Mouse (Mus musculus) hindbrain, embryonic 14.5 days (tissue): ENCODE measurements at regions not wholly inside any gene's neighbourhood (a gene's known extent, or its start where the extent isn't known, plus 50 kb on each side); places are given as distances from the start of the nearest gene placed in this dataset.

Experiments
- ATAC-seq: fragments of 200-750 bp; cut with Nextera tagmentation; 2 replicates; pipeline ENCODE4 v1.8.0; 2017; ENCODE audit warnings: moderate number of reproducible peaks, mild to moderate bottlenecking, moderate TSS enrichment, moderate library complexity; ENCODE audit not compliant: low FRiP score
- DNase-seq: peaks from one replicate; pipeline ENCODE4 v3.0.0-alpha.2; 2015; ENCODE audit warnings: low spot score
- H3K27ac ChIP-seq: fragments of 300-500 bp; sonication (generic); 2 replicates; pipeline ENCODE4 v1.5.1; 2014; ENCODE audit warnings: mild to moderate bottlenecking, moderate library complexity
- H3K27me3 ChIP-seq: fragments of 300-500 bp; sonication (generic); 2 replicates; pipeline ENCODE4 v1.6.1; 2014; ENCODE audit warnings: mild to moderate bottlenecking, low read length, mixed read lengths; ENCODE audit not compliant: control insufficient read depth, insufficient read depth
- H3K36me3 ChIP-seq: fragments of 300-500 bp; sonication (generic); replicated peaks from 2 replicates; pipeline ENCODE4 v1.6.1; 2014; ENCODE audit not compliant: control insufficient read depth, insufficient read depth
- H3K4me1 ChIP-seq: fragments of 300-500 bp; sonication (generic); replicated peaks from 2 replicates; pipeline ENCODE4 v1.6.1; 2014; ENCODE audit warnings: antibody characterized with exemption, low read length, mixed read lengths; ENCODE audit not compliant: control insufficient read depth, insufficient read depth
- H3K4me2 ChIP-seq: fragments of 300-500 bp; sonication (generic); replicated peaks from 2 replicates; pipeline ENCODE4 v1.6.1; 2014; ENCODE audit warnings: mild to moderate bottlenecking, moderate library complexity
- H3K4me3 ChIP-seq: fragments of 300-500 bp; sonication (generic); replicated peaks from 2 replicates; pipeline ENCODE4 v1.5.1; 2014; ENCODE audit warnings: mild to moderate bottlenecking, low read length
- H3K9ac ChIP-seq: fragments of 300-500 bp; sonication (generic); 2 replicates; pipeline ENCODE4 v1.6.1; 2014
- H3K9me3 ChIP-seq: fragments of 300-500 bp; sonication (generic); 2 replicates; pipeline ENCODE4 v1.6.1; 2016; ENCODE audit warnings: low read length; ENCODE audit not compliant: control insufficient read depth
- WGBS: fragments of 180-500 bp; shearing (Covaris S2); extraction: QIAGEN DNeasy Blood & Tissue Kit; methylation state at CpG from one replicate; pipeline ENCODE4 v1.1.7; 2014; 5-methylcytosine and 5-hydroxymethylcytosine counted together

DNA sequence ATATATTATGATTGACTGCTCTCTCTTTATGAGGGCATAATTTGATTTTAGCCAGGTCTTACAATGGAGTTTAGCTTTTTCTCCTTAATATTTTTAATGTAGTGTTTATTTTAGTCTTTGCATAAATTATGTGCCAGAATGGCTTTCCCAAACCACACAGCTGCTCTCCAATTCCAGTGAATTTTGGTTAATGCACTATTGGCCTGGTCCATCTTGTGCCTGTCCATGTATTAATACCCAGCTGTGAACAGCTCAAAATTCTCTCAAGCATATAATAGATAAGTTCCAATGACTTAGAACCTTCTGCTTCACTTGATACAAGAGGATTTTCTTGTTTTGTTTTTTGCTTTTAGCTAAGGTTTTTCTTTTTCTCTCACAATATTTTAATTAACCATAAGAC is 939.4 kb downstream of the Pla2g4a start:
- H3K4me1 ChIP-seq: no peaks in the 10 kb centered on the region
- no peak for ATAC-seq
- no peaks in the 10 kb centered on the region for H3K9me3 ChIP-seq
- no peak overlapping the region for H3K4me2 ChIP-seq
- no peak overlapping the region for H3K9ac ChIP-seq
- H3K4me3 ChIP-seq: no peak overlapping the region
- DNase-seq: no peak
- no peak overlapping the region for H3K27ac ChIP-seq
- H3K27me3 ChIP-seq: no peaks in the 10 kb centered on the region
- no peaks in the 10 kb centered on the region for H3K36me3 ChIP-seq

DNA sequence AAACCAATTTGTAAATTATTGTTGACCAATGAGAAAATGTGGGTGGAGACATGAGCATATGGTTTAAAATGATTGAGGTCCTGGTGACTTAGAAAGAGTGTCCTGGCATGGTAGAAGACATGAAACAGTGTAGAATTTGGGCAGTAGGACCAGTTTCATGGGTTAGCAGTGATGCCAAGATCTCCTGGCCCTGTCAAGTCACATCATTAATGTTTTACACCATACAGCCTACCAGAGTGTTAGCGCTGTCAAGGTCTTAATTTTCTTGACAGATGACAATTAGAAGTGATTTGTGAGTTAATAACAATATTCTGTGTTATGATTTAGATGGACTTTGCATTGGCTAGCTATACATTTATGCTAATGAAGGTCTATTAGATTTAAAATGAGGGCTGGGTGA is 939.8 kb downstream of the Pla2g4a start:
- no peak overlapping the region for H3K9ac ChIP-seq
- H3K36me3 ChIP-seq: no peaks in the 10 kb centered on the region
- no peaks in the 10 kb centered on the region for H3K9me3 ChIP-seq
- no peak overlapping the region for H3K4me2 ChIP-seq
- H3K27me3 ChIP-seq: no peaks in the 10 kb centered on the region
- DNase-seq (no peak), ATAC-seq (no peak)
- no peaks in the 10 kb centered on the region for H3K4me1 ChIP-seq
- no peak overlapping the region for H3K27ac ChIP-seq
- 77% methylated on average over 1 of the region's 1 CpGs for WGBS
- H3K4me3 ChIP-seq: no peak overlapping the region

DNA sequence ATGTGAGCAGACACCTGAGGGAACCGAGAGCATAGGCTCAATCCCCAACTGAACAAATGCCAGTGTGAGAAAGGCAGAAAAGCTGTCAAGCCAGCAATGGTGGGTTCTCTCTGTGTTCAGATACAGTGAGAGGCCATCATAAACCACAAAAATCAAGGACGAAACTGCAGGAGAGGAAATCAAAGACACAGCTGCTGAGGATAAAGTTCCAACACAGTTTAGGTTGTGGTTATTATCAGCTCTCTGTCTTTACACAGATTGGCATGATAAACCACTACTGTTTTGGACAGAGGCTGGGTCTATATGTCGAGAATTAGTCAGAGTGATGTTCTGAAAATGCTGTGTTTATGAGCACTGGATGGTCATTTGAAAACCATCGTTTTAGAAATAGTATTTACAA is 946.5 kb downstream of the Pla2g4a start:
- DNase-seq: no peak
- Histone ChIP-seq H3K9ac (no peak overlapping the region), H3K36me3 (no peaks in the 10 kb centered on the region), H3K4me3 (no peak overlapping the region), H3K9me3 (no peaks in the 10 kb centered on the region), H3K4me2 (no peak overlapping the region), H3K27ac (no peak overlapping the region), H3K27me3 (no peaks in the 10 kb centered on the region), H3K4me1 (no peaks in the 10 kb centered on the region)
- ATAC-seq: no peak
- WGBS: 87% methylated on average over 4 of the region's 4 CpGs

DNA sequence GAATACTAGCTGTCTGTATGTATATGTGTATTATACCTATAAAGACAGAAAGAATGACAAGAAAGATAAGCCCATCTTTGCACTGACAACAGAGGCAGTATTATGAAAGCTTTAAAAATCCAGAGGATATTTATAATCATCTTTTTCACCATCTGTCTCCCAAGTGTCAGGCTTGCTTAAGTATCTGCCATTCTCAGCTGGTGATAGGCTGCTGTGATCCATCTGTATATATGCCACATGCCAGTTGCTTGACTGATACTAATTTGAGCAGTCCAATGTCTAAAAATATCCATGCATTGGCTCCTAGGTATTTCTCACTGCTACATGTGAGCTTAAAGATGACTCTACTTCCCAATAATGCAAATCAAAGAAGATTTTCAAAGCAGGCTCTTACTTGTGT is 950.3 kb downstream of the Pla2g4a start:
- no peaks in the 10 kb centered on the region for H3K9me3 ChIP-seq
- H3K4me2 ChIP-seq: no peak overlapping the region
- H3K36me3 ChIP-seq: no peaks in the 10 kb centered on the region
- H3K4me1 ChIP-seq: no peaks in the 10 kb centered on the region
- no peak overlapping the region for H3K27ac ChIP-seq
- H3K27me3 ChIP-seq: no peaks in the 10 kb centered on the region
- H3K4me3 ChIP-seq: no peak overlapping the region
- no peak overlapping the region for H3K9ac ChIP-seq
- ATAC-seq (no peak), DNase-seq (no peak)

DNA sequence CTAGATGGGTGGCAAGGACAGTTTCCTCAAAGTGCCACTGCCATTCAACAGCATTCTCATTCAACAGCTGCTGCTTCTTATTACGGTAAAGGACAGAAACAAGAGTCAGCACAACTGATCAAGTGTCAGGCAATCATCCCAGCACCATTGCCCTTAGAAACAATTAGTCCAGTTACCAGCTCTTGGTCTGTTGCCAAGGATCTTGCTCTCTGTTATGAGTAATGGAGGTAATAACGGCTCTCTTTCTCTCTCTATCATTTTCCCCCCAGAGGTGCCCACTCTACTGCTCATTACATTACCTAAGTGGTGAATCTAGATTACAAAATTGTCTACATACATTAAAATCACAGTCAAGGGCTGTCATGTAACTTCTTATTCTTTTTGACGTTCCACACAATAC is 961.0 kb downstream of the Pla2g4a start:
- Histone ChIP-seq H3K27me3 (no peaks in the 10 kb centered on the region), H3K4me3 (no peak overlapping the region), H3K9me3 (no peaks in the 10 kb centered on the region), H3K36me3 (no peaks in the 10 kb centered on the region), H3K4me2 (no peak overlapping the region), H3K9ac (no peak overlapping the region), H3K4me1 (no peaks in the 10 kb centered on the region), H3K27ac (no peak overlapping the region)
- DNase-seq (no peak), ATAC-seq (no peak)
- 49% methylated on average over 3 of the region's 3 CpGs for WGBS

DNA sequence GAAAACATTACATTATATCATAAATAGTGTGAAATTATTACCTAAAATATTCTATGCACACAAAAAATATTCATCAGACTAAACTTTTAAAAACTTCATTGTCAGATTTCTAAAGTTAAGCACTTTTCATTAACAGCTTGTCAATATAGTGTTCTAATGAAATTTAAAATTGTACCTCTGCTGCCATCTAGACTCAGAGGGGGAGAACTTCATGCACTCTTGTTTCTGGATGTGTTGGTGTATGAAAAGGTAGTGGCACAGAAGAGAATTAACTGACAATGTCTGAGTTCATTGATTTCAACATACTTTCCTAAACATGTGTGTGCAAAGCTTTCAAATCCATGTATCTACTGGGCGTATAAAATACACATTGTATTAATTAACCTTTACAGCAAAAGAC is 967.5 kb downstream of the Pla2g4a start:
- Histone ChIP-seq H3K27ac (no peak overlapping the region), H3K4me1 (no peaks in the 10 kb centered on the region), H3K4me3 (no peak overlapping the region), H3K27me3 (no peaks in the 10 kb centered on the region), H3K9ac (no peak overlapping the region), H3K9me3 (no peaks in the 10 kb centered on the region), H3K36me3 (no peaks in the 10 kb centered on the region), H3K4me2 (no peak overlapping the region)
- DNase-seq (peak; percentile 77), ATAC-seq (0 out of 2 replicates have a peak, but pooled peaks have one; percentile 51)
- WGBS: 72% methylated on average over 1 of the region's 1 CpGs

DNA sequence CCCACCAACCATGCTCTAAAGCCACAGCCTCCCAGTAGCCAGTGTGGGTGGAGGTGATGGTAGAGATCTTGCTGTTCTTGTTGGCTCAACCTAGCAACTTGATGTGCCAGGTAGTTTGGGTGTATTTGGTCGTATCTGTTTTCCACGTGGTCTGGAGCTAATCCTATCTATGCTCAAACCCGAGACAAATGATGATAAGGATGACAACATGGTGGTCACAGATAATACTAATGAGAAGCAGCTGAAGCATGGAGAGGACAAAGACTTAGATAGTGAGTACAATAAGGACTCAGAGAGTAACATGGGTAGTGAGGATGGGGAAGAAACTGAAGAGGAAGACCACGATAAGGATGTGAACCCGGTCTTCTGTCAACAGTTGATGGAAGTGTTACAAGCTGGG is 983.7 kb downstream of the Pla2g4a start:
- 93% methylated on average over 5 of the region's 5 CpGs for WGBS
- H3K4me2 ChIP-seq: no peak overlapping the region
- no peak for DNase-seq
- H3K27me3 ChIP-seq: no peaks in the 10 kb centered on the region
- no peaks in the 10 kb centered on the region for H3K36me3 ChIP-seq
- ATAC-seq: no peak
- no peaks in the 10 kb centered on the region for H3K4me1 ChIP-seq
- no peak overlapping the region for H3K9ac ChIP-seq
- no peak overlapping the region for H3K27ac ChIP-seq
- H3K4me3 ChIP-seq: no peak overlapping the region
- H3K9me3 ChIP-seq: no peaks in the 10 kb centered on the region

DNA sequence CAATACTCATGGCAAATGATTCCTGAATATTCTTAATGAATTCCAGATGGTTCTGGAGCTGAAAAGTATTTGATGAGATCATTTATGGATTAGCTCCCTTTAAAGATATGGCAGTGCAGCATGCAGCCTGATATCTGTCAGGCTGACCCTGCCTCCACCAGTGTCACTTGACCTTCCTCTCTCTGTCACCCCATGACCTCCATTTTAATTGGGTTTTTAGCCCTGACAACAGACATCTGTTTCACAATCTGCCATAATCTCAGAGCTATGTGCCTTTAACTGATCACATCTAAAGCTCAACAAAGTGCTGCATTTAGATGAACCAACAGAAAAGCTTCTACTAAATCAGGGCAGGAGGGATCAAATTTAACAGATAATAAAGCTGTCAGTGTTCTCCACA is 995.7 kb downstream of the Pla2g4a start:
- H3K27me3 ChIP-seq: no peaks in the 10 kb centered on the region
- DNase-seq (no peak), ATAC-seq (no peak)
- no peaks in the 10 kb centered on the region for H3K9me3 ChIP-seq
- no peak overlapping the region for H3K27ac ChIP-seq
- no peak overlapping the region for H3K4me3 ChIP-seq
- no peak overlapping the region for H3K4me2 ChIP-seq
- no peaks in the 10 kb centered on the region for H3K4me1 ChIP-seq
- H3K36me3 ChIP-seq: no peaks in the 10 kb centered on the region
- no peak overlapping the region for H3K9ac ChIP-seq

DNA sequence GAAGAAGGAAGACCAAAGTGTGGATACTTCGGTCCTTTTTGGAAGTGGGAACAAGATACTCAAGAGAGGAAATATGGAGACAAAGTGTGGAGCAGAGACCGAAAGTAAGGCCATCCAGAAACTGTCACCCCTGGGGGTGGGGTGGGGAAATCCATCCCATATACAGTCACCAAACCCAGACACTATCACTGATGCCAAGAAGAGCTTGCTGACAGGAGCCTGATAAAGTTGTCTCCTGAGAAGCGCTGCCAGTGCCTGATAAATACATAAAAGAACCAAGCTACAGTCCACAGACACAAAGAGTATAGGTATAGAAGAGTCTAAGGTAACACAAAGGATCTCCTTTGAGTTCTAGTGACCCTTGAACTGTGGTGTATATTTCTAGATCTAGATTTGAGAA is 1026.7 kb downstream of the Pla2g4a start:
- H3K4me1 ChIP-seq: no peaks in the 10 kb centered on the region
- H3K4me2 ChIP-seq: no peak overlapping the region
- no peaks in the 10 kb centered on the region for H3K9me3 ChIP-seq
- no peaks in the 10 kb centered on the region for H3K27me3 ChIP-seq
- H3K9ac ChIP-seq: no peak overlapping the region
- ATAC-seq (no peak), DNase-seq (no peak)
- H3K27ac ChIP-seq: no peak overlapping the region
- no peak overlapping the region for H3K4me3 ChIP-seq
- H3K36me3 ChIP-seq: no peaks in the 10 kb centered on the region
- WGBS: 96% methylated on average over 3 of the region's 3 CpGs

DNA sequence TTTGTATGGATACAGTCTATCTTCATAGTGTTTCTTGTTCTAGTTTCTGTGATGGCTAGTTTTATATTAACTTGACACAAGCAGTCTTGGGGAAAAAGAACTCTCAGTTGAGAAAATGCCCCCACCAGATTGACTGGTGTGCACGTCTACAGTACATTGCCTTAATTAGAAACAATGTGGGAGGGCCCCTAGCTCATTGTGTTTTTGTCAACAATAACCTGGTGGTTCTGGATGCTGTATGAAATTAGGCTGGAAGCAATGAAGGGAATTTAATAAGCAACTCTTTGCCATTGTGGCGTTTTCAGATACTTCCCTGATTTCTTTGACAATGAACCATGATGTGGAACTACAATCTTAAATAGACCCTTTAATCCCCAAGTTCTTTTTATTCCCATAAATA is 1036.6 kb downstream of the Pla2g4a start:
- H3K36me3 ChIP-seq: no peaks in the 10 kb centered on the region
- H3K4me2 ChIP-seq: no peak overlapping the region
- no peak overlapping the region for H3K4me3 ChIP-seq
- ATAC-seq: no peak
- no peak for DNase-seq
- no peak overlapping the region for H3K9ac ChIP-seq
- no peaks in the 10 kb centered on the region for H3K9me3 ChIP-seq
- no peaks in the 10 kb centered on the region for H3K27me3 ChIP-seq
- 58% methylated on average over 2 of the region's 2 CpGs for WGBS
- H3K4me1 ChIP-seq: no peaks in the 10 kb centered on the region
- H3K27ac ChIP-seq: no peak overlapping the region
